Mouse (Mus musculus) liver, adult 2 months (tissue): Measurements from ENCODE around the gene Prdm2.

ENCODE experiments used
- CTCF ChIP-seq: fragments of 200-500 bp; IDR thresholded peaks from 2 replicates; pipeline ENCODE4 v1.5.1; 2011; ENCODE audit warnings: low read depth, low read length, control low read depth
- POLR2A ChIP-seq: fragments of 200-500 bp; IDR thresholded peaks from 2 replicates; pipeline ENCODE4 v1.6.1; 2011; ENCODE audit warnings: low read length, control low read depth; ENCODE audit not compliant: insufficient read depth; ENCODE audit errors: extremely low read depth

GRCm38 (mm10) chr4:143209997-143210396, 2.8 kb downstream of the Prdm2 start:
- no peak for TF ChIP-seq POLR2A
- no peak for TF ChIP-seq CTCF
